Mouse (Mus musculus) c-Kit-positive CD71-positive TER-119-negative erythroid progenitor cells, embryonic 14.5 days (primary cell): Measurements from ENCODE around the gene Islr2.
A peak's percentile ranks its signal among the peaks of the same experiment; 100 is the strongest.
"Not testable (repeated sequence)": the region's sequence is repeated elsewhere in the genome, so short reads cannot be mapped to it uniquely, and the experiment has no call there.

ENCODE experiments used
- DNase-seq: peaks from one replicate; pipeline ENCODE4 v3.0.0-alpha.2; 2013; ENCODE audit warnings: low read depth

Gene Islr2

GRCm38 (mm10) chr9:58203516-58204447 lies at the start of gene Islr2, which contains the start of gene Islr:
Islr2 (minus strand) TSS chr9:58204319.
Islr (minus strand) TSS chr9:58204306.
- no peak for DNase-seq

- not testable (repeated sequence) for DNase-seq
Observed at GRCm38 (mm10) chr9:58253805-58254122, 49.6 kb upstream of the Islr2 start.

- DNase-seq: peak; percentile 91
Observed at GRCm38 (mm10) chr9:58253033-58253804, 49.1 kb upstream of the Islr2 start, which contains the start of gene Stoml1. Stoml1 (plus strand) TSS chr9:58253164.

- DNase-seq: not testable (repeated sequence)
Observed at GRCm38 (mm10) chr9:58250730-58251129, 46.6 kb upstream of the Islr2 start.

- DNase-seq: no peak
Observed at GRCm38 (mm10) chr9:58250322-58250721, 46.2 kb upstream of the Islr2 start.

- peak; percentile 71 for DNase-seq
Observed at GRCm38 (mm10) chr9:58249592-58250192, 45.6 kb upstream of the Islr2 start, which contains the start of gene Pml. Pml (minus strand) TSS chr9:58249786.

- no peak for DNase-seq
Observed at GRCm38 (mm10) chr9:58248746-58249413, 44.8 kb upstream of the Islr2 start.

- peak; percentile 79 for DNase-seq
Observed at GRCm38 (mm10) chr9:58247064-58247759, 43.1 kb upstream of the Islr2 start.

GRCm38 (mm10) chr9:58246083-58246591 lies 42.0 kb upstream of the Islr2 start:
- peak; percentile 58 for DNase-seq

GRCm38 (mm10) chr9:58243696-58244095 lies 39.6 kb upstream of the Islr2 start:
- DNase-seq: no peak

GRCm38 (mm10) chr9:58242696-58243095 lies 38.6 kb upstream of the Islr2 start:
- no peak for DNase-seq

- no peak for DNase-seq
Observed at GRCm38 (mm10) chr9:58241780-58242485, 37.8 kb upstream of the Islr2 start.

GRCm38 (mm10) chr9:58234502-58235015 lies 30.4 kb upstream of the Islr2 start:
- DNase-seq: no peak

- no peak for DNase-seq
Observed at GRCm38 (mm10) chr9:58232374-58232773, 28.3 kb upstream of the Islr2 start.

- no peak for DNase-seq
Observed at GRCm38 (mm10) chr9:58231746-58232145, 27.6 kb upstream of the Islr2 start.

GRCm38 (mm10) chr9:58228777-58229466 lies 24.8 kb upstream of the Islr2 start:
- no peak for DNase-seq

- DNase-seq: peak; percentile 71
Observed at GRCm38 (mm10) chr9:58225915-58226913, 22.1 kb upstream of the Islr2 start.

GRCm38 (mm10) chr9:58224356-58224755 lies 20.2 kb upstream of the Islr2 start:
- DNase-seq: no peak
